Mouse (Mus musculus) urinary bladder, postnatal 10 days (tissue): ENCODE measurements around the gene Mrgprf.

Experiments
- DNase-seq: peaks from one replicate; pipeline ENCODE4 v3.0.0; 2022; ENCODE audit warnings: low spot score

The Mrgprf gene

GRCm38 (mm10) chr7:145300321-145301007 is at the start of gene Mrgprf:
TSS of gene Mrgprf (plus strand) at chr7:145300828.
- peak; percentile 37 for DNase-seq

- DNase-seq: peak; percentile 70
Measured at GRCm38 (mm10) chr7:145252715-145253476, 47.7 kb upstream of the Mrgprf start.

GRCm38 (mm10) chr7:145253986-145254630 is 46.5 kb upstream of the Mrgprf start:
- DNase-seq: no peak

DNA sequence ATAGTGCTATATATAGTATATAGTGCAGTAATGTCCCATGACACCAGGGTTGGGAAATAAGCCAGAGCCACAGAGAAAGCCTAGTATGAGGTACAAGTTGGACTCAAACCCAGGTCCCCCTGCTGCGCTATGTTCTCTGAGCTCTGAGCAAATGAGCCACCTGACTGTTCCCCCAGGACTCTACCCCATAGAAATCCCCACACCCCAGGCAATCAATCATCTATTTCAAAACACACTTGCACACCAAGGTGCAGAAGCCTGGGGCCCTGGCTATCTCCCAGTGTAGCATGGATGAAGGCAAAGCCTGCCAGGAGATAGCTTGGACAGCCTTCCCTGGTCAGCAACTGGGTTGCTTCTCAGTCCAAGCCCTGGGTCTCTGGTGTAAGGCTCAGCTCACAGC is 44.5 kb upstream of the Mrgprf start:
- no peak for DNase-seq

- no peak for DNase-seq
Measured at GRCm38 (mm10) chr7:145264202-145264601, 36.4 kb upstream of the Mrgprf start.

- no peak for DNase-seq
Measured at GRCm38 (mm10) chr7:145266011-145266410, 34.6 kb upstream of the Mrgprf start.

DNA sequence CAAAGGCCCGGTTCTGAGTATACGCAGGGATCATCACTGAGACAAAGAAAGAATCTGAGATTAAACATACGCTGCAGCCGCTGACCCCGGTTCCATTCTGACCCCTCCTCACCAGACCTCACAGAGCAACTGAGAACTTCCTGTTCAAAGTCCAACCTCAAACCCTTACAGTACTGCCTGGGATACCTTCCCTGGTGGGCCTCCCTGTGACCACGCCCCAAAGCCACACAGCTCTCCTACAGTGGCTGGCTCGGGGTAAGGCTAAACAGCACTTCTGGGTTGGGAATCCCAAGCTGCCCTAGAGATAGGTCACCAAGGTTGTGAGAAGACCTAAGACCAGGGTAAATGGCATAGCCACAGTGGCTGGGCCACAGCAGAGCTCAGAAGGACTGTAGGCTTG is 31.7 kb upstream of the Mrgprf start:
- no peak for DNase-seq

DNA sequence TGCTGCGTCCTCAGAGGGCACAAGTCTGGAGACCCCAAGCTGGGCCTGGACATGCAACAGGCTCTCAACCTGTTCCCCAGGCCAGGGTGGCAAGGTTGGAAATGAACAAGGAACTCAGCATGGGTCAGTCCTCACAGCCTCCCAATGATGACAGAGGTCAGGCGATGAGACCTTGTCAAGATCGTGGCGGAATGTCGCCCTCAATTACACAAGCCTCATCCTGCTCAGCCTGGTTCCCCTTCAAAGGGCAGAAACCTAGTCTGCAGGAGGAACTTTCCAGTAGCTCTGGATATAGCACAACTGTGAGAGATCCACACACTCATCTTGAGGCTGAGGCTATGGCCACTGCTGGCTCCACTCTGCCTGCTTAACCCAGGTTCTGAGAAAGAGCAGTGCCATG is 29.7 kb upstream of the Mrgprf start:
- no peak for DNase-seq

DNA sequence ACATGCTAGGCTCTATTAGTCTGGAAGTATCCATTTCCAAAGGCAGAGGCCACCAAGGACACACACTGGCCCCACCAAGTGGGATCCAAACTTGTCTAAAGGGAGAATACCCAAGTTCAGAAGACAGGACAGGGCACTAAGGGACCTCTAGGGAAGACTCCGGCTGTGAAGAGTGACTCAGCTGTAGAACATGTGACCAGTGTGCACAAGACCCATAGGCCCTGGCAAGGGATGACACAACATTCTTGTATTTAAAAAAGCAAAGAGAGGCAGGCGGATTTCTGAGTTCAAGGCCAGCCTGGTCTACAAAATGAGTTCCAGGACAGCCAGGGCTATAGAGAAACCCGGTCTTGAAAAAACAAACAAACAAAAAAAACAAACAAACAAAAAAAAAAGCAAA is 25.1 kb upstream of the Mrgprf start:
- DNase-seq: no peak

DNA sequence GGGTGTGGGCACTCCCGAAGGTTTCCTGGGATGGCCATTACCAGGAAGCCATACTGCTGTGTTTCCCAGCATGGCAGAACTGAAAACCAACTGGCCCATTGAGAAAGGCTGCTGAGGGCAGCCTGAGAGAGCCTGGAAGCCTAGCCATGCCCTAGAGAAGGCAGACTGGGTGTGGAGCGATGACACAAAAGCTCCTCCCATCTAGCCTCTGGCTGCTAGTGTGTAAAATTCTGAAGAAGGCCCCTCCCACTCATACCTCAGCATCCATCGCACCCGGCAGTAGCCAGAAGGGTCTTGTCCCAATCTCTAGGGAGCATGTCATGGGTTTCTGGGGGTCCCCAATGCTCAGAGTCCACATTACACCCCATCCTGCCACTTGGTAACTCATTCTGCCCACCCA is 19.2 kb upstream of the Mrgprf start:
- no peak for DNase-seq

DNA sequence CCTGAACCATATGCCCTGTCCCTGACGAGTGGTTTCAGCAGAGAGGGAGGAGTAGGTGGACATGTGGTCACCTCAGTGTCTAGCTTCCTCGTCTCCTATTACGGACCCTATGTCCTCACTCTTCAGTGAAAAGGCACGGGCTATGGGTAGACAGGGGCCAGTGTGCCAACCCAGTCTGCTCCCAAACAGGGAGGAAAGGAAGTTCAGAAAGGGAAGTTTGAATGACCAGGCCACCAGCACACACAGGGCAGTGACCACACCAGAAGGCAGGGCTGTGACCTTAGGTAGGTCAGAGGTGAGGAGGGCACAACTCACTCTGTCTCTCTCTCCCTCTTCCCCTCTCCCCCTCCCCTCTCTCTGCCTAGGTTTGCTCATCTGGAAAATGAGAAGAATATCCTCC is 17.6 kb upstream of the Mrgprf start:
- no peak for DNase-seq

- peak; percentile 69 for DNase-seq
Measured at GRCm38 (mm10) chr7:145283487-145284187, 17.0 kb upstream of the Mrgprf start, which contains the start of gene Tpcn2. TSS of gene Tpcn2 (minus strand) at chr7:145284011.

DNA sequence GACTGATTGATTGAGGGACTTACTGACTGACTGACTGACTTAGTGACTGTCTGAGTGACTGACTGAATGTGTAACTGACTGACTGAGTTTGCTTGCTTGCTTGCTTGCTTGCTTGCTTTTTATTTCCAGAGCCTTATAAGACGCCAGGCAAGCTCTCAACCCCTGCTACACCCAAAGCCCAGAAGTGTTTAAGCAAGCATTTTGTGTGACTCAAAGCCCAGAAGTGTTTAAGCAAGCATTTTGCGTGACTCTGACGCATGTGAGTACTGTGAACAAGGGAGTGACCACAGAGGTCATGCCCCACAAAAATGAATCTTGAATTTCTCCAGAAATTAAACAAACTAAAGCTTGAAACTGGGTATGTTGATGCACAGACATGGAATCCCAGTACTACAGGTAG is 16.3 kb upstream of the Mrgprf start:
- DNase-seq: no peak

DNA sequence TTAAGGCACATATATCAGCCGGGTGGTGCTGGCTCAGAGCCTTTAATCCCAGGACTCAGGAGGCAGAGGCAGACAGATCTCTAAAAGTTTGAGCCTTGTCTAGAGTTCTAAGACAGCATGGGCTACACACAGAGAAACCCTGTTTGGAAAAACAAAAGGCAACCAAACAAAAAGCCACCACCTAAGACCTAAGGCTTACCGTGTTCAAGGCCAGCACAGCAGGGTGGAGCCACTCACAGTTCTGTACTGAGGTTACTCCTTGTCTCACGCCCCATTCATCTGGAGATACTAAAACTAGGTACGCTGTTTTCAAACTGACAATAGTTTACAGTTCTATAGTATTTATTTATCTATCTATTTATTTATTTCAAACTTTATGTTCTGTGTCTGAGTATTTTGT is 15.2 kb upstream of the Mrgprf start:
- no peak for DNase-seq

GRCm38 (mm10) chr7:145287410-145287809 is 13.2 kb upstream of the Mrgprf start:
- no peak for DNase-seq

DNA sequence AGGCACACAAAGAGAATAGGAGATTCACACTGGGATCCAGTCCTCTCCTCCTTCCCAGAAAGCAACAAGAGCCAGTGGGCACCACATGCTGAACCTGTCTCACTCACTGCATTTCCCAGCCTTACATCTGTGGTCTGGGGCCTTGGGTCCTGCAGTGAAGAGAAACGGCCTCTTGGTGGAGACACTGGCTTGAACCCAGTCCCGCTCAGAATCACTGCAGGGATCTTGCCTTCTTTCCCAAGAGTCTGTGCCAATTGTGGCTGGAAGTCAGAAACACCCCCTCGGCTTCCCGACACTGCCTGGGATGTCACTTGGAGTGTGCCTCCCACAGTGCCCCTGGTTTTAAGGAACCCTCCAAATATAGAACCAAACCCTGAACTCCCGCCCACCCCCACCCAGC is 11.3 kb upstream of the Mrgprf start:
- no peak for DNase-seq

DNA sequence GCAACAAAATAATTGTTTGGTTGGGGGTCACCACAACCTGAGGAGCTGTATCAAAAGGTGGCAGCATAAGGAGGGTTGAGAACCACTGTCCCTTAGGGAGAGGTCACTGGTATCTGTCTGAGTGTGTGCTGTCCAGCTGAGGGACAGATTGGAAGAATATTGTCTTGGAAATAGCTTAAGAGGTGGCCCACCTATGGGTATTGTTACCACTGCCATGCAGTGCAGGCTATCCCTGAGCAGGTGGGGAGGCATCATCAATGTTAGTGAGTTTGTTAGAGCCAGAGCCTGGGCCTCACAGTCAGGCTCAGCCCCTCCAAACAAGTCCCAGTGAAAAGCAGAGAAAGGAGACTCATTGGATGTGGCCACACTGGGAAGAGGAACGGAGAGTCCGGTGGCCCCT is 8.8 kb upstream of the Mrgprf start:
- DNase-seq: no peak

DNA sequence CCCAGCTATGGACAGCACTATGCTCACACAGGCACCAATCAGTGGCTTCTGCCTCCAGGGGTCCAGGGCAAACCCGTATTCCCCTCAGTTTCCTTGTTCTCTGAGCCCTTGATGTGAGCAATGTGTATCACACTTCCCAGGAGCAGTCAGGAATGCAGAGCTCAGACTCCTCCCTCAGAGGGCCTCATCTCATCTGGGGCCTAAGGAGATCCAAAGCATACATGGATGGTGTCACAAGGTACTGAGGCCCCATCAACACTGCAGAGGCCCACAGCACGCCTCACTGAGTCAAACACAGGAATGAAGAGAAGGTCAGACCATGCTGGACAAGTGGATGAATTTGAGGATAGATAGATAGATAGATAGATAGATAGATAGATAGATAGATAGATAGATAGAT is 7.9 kb upstream of the Mrgprf start:
- no peak for DNase-seq

DNA sequence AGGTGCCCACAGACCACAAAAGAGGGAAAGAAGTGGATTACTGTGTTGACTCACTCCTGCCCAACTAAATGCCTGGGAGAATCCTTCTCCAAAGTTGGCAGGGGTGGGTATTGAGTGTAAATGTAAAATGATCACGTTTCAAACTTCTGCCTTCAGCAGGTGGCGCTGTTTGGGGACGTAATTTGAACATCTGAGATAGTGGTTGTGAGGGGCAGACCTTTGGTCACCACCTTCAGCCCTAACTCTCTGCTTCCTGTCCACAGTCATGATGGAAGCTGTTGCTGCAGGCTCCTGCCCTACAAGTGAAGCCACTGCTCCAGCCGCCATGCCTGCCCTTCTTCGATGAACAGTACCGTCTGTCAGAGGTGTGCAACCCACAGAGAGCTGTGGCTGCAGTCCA is 6.8 kb upstream of the Mrgprf start:
- no peak for DNase-seq

DNA sequence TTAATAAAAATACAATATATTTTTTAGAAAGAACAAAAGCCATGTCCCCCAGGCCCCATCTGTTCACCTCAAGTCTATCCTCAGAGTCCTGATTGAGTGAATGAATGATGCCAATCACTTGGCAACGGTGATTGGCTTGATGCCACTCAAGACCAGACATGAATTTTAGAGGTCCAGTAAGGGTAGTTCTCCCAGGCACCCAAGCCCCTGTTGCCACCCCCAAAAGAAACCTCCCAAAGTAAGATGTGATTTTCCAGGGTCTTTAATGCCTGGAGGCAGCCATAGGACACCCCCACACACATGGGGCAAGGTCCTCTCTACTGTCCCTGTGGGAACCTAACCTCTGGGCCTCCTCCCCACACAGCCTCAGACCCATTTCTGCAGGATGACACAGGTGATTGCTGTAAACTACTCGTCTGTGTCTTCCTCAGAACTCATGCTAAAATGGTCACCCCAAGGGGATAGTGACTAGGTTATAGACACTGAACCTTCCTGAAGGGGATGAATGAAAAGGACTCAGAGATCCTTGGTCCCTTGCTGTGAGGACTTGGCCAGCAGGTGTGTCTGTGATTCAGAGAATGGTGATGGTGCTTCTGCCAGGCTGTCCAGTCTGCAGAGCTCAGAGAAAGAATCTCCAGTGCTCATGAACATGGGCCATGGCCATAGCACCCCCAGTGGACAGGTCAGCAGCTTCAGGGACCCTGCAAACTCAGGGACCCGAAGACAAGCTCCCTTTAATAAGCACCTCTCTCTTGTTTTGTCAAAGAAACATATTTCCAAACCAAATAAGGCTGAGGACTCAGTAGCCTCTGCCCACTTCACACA is 1.8 kb upstream of the Mrgprf start:
- DNase-seq: no peak

DNA sequence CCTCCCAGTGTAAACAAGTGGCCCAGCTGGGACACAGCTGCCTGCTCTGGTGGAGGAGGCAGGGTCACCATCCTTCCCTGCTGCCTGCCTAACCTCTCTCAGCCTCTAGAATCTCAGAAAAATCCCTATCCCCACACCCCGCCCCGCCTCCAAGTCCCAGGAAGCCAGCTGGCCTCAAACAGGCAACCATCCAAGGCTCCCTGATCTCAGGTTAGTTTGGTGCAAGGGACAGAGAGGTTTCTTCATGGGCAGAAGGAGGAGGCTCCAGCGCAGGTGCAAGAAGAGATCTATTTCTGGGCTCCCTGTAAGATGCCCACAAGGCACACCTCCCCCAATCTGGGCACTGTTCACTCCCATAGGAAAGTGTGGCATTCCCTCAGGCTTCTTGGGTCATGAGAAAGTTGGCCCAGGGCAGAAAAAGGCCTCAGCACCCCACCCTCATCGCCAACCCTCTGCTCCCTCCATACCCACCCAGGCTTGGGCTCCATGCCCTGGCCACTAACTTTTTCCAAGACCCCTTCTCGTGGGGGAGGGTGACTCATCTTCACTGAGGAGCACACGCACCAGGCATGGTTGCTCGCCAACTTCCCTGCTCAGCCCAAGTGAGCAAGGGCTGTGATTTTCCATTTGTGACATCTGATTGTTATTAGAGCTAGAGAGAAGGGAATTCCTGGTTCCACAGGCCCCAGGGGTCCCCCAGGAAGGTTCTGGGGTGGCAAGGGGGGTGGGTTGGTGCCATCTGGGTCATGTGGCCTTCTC is 887 bp upstream of the Mrgprf start:
- DNase-seq: no peak
